Mouse (Mus musculus): ENCODE measurements around the gene Pde4b. TPM values are rescaled to one million over a fixed set of nuclear protein-coding genes. Genes with fewer than 3 reads are reported as not detected.
"Not testable (repeated sequence)": the region's sequence is repeated elsewhere in the genome, so short reads cannot be mapped to it uniquely, and the experiment has no call there.

Gene Pde4b
- polyA plus RNA-seq (2015; fragmentation: Nextera tagmentation; extraction: Ambion mirVana): 35.4 and 46.5 TPM in 2 replicates

DNA sequence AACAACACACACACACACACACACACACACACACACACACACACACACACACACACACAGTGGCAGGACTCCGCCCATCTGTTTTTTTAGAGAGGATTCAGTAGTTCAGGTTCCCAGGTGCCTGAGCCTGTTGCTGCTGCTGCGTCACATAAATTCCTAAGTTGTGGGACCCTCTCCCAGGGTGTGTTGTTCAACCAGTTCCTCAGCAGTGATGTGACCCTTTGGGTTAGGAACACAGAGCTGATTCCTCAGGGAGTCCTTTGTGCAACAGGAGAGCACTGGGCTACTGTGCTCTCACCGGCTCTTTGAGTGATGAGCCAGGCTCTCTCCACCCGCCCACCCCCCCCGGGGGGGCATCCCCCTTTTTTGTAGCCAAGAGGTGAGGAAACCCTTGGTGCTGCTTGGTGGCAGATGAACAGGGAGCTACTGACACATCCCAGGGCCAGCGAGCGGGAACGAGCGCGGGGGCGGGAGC, at the start of gene Pde4b:
Gene Pde4b (plus strand): TSS at position 453 of the 475 bp plus-strand sequence.
- H3K27me3 ChIP-seq (ENCODE audit: control insufficient read depth, insufficient read depth, low read depth, low read length): peaks cover 36% of the 10 kb centered on the region
- no peak within 1 kb of the TSS for H3K27ac ChIP-seq (ENCODE audit: low read length)
- peaks cover 8% of the 10 kb centered on the region for H3K4me1 ChIP-seq (replicated peaks; ENCODE audit: control insufficient read depth, insufficient read depth, low read length)
- H3K4me3 ChIP-seq (ENCODE audit: low read length): peak within 1 kb of the TSS; percentile 53
- peak within 1 kb of the TSS; percentile 48; the same call in 1 of the 2 replicates for H3K9ac ChIP-seq (ENCODE audit: low read length)
- no peaks in the 10 kb centered on the region for H3K36me3 ChIP-seq (ENCODE audit: control insufficient read depth, insufficient read depth, low read length)
- no peak for ATAC-seq (ENCODE audit: low read depth)
- H3K4me2 ChIP-seq (ENCODE audit: low read depth, low read length): peak within 1 kb of the TSS; percentile 94
- H3K9me3 ChIP-seq (ENCODE audit: control insufficient read depth, low read length): no peaks in the 10 kb centered on the region
- 5% methylated on average over 11 of the region's 11 CpGs for WGBS

DNA sequence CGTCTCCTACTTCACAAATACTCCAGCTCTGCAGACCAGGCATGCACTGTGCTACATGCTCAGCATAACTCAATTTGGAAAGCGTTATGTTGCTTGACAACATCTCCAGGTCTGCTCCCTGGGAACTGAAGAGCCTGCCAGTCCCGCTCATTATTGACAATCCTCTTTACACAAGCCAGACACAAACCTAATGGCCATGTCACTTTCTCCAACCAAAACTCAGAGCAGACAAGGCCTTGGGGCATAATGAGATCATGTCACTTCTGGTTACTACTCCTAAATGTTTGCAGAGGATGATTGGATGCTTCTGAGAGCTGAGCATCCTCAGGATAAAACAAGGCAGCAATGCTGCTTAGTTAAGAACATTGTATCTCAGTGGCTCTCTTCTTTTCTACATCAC, 47.2 kb upstream of the Pde4b start:
- Histone ChIP-seq H3K9me3 (ENCODE audit: control insufficient read depth, low read length) (no peaks in the 10 kb centered on the region), H3K4me3 (ENCODE audit: low read length) (no peak overlapping the region), H3K4me1 (replicated peaks; ENCODE audit: control insufficient read depth, insufficient read depth, low read length) (no peaks in the 10 kb centered on the region), H3K36me3 (ENCODE audit: control insufficient read depth, insufficient read depth, low read length) (no peaks in the 10 kb centered on the region), H3K27ac (ENCODE audit: low read length) (no peak overlapping the region), H3K4me2 (ENCODE audit: low read depth, low read length) (no peak overlapping the region), H3K27me3 (ENCODE audit: control insufficient read depth, insufficient read depth, low read depth, low read length) (no peaks in the 10 kb centered on the region), H3K9ac (ENCODE audit: low read length) (no peak overlapping the region)
- 64% methylated on average over 3 of the region's 3 CpGs for WGBS
- no peak for ATAC-seq (ENCODE audit: low read depth)

DNA sequence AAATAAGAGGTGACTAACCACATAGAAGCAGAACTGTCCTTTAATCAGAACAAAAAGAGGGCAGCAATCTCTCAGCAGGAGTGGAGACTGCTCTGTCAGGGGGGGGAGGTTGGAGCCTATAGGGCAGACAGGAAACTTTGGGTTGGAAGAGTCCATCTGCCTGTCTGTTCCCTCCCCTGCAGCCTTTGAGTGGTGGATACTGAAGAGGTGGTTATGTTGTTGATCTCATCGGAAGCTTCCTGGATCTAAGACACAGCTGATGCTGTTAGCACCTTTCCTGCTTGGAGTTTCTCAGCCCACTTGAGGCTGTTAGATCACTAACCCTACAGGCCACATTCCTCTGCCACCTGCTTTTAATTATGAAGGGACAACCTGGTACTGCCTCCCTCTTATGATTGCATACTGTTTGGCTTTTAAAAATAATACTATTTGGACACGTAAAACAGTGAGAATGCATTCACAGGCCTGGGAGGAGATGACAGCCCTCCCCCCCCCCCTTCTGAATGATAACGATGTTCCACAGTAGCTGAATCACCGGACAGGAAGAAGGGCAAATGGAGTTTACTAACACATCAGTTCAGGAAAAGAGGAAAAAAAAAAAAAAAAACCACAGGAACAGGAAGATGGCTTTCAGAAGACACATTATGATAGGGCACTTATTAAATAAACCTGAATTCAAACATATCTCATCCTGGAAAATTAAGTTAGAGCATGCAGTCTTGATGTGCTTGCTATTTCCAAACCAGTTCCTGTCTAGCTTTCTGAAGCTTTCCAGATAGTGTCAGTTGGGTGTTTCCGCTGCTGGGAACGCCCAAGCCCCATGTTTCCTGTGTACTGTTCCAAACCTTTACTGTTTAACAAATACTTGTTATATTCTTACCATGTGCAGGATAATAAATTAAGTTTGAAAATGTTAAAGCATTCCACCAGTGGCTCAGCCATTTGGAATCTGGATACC, 41.9 kb upstream of the Pde4b start:
- no peak overlapping the region for H3K4me2 ChIP-seq (ENCODE audit: low read depth, low read length)
- no peak overlapping the region for H3K9ac ChIP-seq (ENCODE audit: low read length)
- no peak overlapping the region for H3K4me3 ChIP-seq (ENCODE audit: low read length)
- H3K36me3 ChIP-seq (ENCODE audit: control insufficient read depth, insufficient read depth, low read length): no peaks in the 10 kb centered on the region
- H3K27me3 ChIP-seq (ENCODE audit: control insufficient read depth, insufficient read depth, low read depth, low read length): no peaks in the 10 kb centered on the region
- no peak for ATAC-seq (ENCODE audit: low read depth)
- H3K4me1 ChIP-seq (replicated peaks; ENCODE audit: control insufficient read depth, insufficient read depth, low read length): no peaks in the 10 kb centered on the region
- peak overlapping the region; percentile 36; the same call in 1 of the 2 replicates for H3K27ac ChIP-seq (ENCODE audit: low read length)
- 55% methylated on average over 5 of the region's 6 CpGs for WGBS
- no peaks in the 10 kb centered on the region for H3K9me3 ChIP-seq (ENCODE audit: control insufficient read depth, low read length)

DNA sequence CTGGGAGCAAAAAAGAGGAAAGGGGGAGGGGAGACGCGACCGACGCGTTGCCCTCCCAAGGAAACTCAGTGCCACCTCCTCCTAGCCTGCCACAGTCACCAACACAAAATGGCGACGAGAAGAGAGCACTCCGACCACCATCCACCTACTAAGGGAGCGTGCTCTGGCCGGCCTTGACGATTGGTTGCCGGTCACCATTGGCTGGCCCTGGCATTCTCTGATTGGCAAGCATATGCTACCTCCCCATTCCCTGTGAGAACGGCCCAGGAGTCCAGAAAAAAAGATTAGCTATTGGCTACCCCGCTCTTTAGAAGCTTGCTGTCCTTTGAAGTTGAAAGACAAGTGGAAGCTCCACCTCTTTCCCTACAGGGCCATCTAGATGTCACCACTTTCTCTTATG, 38.0 kb upstream of the Pde4b start:
- H3K4me3 ChIP-seq (ENCODE audit: low read length): not testable (repeated sequence)
- peak; percentile 74; the same call in 1 of the 2 replicates for ATAC-seq (ENCODE audit: low read depth)
- 96% methylated on average over 14 of the region's 14 CpGs for WGBS

DNA sequence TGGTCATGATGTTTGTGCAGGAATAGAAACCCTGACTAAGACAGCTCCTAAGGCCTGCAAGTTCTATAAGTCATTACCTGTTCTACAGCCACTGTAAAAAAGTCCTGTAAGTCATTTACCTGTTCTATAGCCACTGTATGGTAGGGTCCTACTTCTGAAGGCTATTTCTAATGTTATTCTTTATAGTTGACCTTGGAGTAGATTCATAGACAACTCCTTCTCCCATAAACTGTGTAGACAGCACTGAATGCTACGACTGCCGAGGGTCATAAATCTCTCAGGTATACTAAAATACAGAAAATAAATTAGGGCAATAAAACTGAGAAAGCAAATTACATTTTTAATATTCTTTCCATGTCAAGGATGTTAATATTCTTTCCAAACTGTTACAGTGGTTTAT, 26.0 kb upstream of the Pde4b start:
- no peak overlapping the region for H3K9ac ChIP-seq (ENCODE audit: low read length)
- no peak overlapping the region for H3K4me2 ChIP-seq (ENCODE audit: low read depth, low read length)
- no peaks in the 10 kb centered on the region for H3K9me3 ChIP-seq (ENCODE audit: control insufficient read depth, low read length)
- H3K36me3 ChIP-seq (ENCODE audit: control insufficient read depth, insufficient read depth, low read length): no peaks in the 10 kb centered on the region
- 84% methylated on average over 2 of the region's 2 CpGs for WGBS
- H3K4me3 ChIP-seq (ENCODE audit: low read length): no peak overlapping the region
- H3K27ac ChIP-seq (ENCODE audit: low read length): no peak overlapping the region
- no peaks in the 10 kb centered on the region for H3K27me3 ChIP-seq (ENCODE audit: control insufficient read depth, insufficient read depth, low read depth, low read length)
- no peaks in the 10 kb centered on the region for H3K4me1 ChIP-seq (replicated peaks; ENCODE audit: control insufficient read depth, insufficient read depth, low read length)
- no peak for ATAC-seq (ENCODE audit: low read depth)

More for the DNA sequence above, 38.0 kb upstream of the Pde4b start:
- H3K9ac ChIP-seq (ENCODE audit: low read length); H3K4me1 ChIP-seq (replicated peaks; ENCODE audit: control insufficient read depth, insufficient read depth, low read length); H3K4me2 ChIP-seq (ENCODE audit: low read depth, low read length); H3K27ac ChIP-seq (ENCODE audit: low read length); H3K36me3 ChIP-seq (ENCODE audit: control insufficient read depth, insufficient read depth, low read length); H3K9me3 ChIP-seq (ENCODE audit: control insufficient read depth, low read length); H3K27me3 ChIP-seq (ENCODE audit: control insufficient read depth, insufficient read depth, low read depth, low read length): not testable (repeated sequence)

DNA sequence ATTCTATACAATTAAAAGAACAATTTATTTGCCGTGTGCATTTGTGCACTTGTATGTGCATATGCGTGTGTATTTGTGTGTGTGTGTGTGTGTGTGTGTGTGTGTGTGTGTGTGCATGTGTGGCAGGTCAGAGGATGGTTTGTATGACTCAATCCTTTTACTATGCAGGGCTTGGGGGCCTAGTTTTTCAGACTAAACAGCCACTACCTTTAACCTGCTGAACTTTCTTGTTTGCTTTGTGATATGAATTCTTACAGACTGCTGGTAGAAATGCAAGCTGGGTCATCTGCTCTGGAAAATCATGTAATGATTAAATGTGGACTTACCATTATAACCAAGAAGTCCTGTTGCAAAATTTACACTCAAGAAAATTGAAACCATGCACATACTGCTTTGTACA, 18.0 kb upstream of the Pde4b start:
- H3K9me3 ChIP-seq (ENCODE audit: control insufficient read depth, low read length): no peaks in the 10 kb centered on the region
- H3K27ac ChIP-seq (ENCODE audit: low read length): no peak overlapping the region
- no peaks in the 10 kb centered on the region for H3K36me3 ChIP-seq (ENCODE audit: control insufficient read depth, insufficient read depth, low read length)
- no peak for ATAC-seq (ENCODE audit: low read depth)
- no peak overlapping the region for H3K4me3 ChIP-seq (ENCODE audit: low read length)
- H3K27me3 ChIP-seq (ENCODE audit: control insufficient read depth, insufficient read depth, low read depth, low read length): no peaks in the 10 kb centered on the region
- H3K9ac ChIP-seq (ENCODE audit: low read length): no peak overlapping the region
- no peaks in the 10 kb centered on the region for H3K4me1 ChIP-seq (replicated peaks; ENCODE audit: control insufficient read depth, insufficient read depth, low read length)
- WGBS: 78% methylated on average over 2 of the region's 2 CpGs
- no peak overlapping the region for H3K4me2 ChIP-seq (ENCODE audit: low read depth, low read length)

DNA sequence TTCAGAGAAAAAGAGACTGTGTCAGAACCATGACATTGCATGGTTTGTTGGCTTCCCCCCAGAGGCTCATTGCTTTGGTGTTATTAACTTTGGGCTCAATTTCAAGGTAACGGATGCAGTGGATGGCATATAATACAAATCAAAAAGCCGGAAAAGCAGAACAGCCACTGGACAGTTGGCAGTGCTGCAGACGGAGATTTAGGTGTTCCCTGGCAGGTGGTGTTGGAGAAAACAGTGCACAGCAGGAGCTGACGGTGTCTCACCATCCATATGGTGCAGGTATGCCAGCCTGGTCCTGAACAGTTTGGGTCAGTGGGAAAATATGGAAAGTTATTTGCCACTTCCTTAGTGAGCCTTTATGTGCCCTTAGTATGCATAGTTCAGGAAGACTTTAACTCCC, 1.0 kb upstream of the Pde4b start:
- peaks cover 8% of the 10 kb centered on the region for H3K4me1 ChIP-seq (replicated peaks; ENCODE audit: control insufficient read depth, insufficient read depth, low read length)
- no peak overlapping the region for H3K9ac ChIP-seq (ENCODE audit: low read length)
- H3K4me3 ChIP-seq (ENCODE audit: low read length): no peak overlapping the region
- peaks cover 36% of the 10 kb centered on the region for H3K27me3 ChIP-seq (ENCODE audit: control insufficient read depth, insufficient read depth, low read depth, low read length)
- no peak overlapping the region for H3K27ac ChIP-seq (ENCODE audit: low read length)
- no peaks in the 10 kb centered on the region for H3K9me3 ChIP-seq (ENCODE audit: control insufficient read depth, low read length)
- no peak overlapping the region for H3K4me2 ChIP-seq (ENCODE audit: low read depth, low read length)
- 69% methylated on average over 4 of the region's 4 CpGs for WGBS
- H3K36me3 ChIP-seq (ENCODE audit: control insufficient read depth, insufficient read depth, low read length): no peaks in the 10 kb centered on the region
- no peak for ATAC-seq (ENCODE audit: low read depth)

DNA sequence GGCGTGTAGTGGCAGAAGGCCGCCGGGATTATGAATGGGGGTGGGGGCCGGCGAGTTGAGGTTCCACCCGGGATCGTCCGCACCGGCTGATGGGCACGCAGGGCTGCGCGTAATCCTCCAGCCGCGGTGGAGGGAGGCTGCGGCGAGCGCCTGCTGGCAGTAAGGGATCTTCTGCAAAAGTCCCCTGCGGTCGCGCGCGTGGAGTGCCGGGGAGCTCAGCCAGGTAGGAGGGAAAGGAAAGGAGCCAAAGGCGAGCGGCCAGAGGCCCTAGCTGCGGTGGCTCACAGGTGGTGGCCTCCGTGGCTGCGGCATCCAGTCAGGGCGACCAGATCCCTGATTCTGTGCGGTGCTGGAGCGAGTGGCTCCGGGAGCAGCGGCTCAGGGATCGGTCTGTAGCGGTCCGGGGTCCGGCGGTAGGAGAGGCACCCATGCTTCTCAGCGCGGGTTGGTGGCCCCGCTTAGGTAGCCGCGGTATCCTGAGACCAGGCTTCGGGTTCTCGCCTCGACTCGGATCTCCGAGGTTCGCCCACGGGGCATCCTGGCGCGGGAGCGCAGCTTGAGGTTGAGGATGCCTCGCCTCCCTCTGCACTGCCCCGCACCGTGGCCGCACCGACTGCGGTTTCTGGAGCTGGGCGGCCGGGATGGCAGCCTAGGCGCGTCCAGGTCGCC, 357 bp downstream of the Pde4b start:
- peaks cover 36% of the 10 kb centered on the region for H3K27me3 ChIP-seq (ENCODE audit: control insufficient read depth, insufficient read depth, low read depth, low read length)
- peak overlapping the region; percentile 94 for H3K4me2 ChIP-seq (ENCODE audit: low read depth, low read length)
- no peaks in the 10 kb centered on the region for H3K36me3 ChIP-seq (ENCODE audit: control insufficient read depth, insufficient read depth, low read length)
- WGBS: under 1% methylated on average over 62 of the region's 64 CpGs
- H3K4me1 ChIP-seq (replicated peaks; ENCODE audit: control insufficient read depth, insufficient read depth, low read length): peaks cover 8% of the 10 kb centered on the region
- no peaks in the 10 kb centered on the region for H3K9me3 ChIP-seq (ENCODE audit: control insufficient read depth, low read length)
- H3K9ac ChIP-seq (ENCODE audit: low read length): peak overlapping the region; percentile 48; the same call in 1 of the 2 replicates
- peak; percentile 43; the same call in 1 of the 2 replicates for ATAC-seq (ENCODE audit: low read depth)
- H3K4me3 ChIP-seq (ENCODE audit: low read length): peak overlapping the region; percentile 53
- H3K27ac ChIP-seq (ENCODE audit: low read length): no peak overlapping the region

DNA sequence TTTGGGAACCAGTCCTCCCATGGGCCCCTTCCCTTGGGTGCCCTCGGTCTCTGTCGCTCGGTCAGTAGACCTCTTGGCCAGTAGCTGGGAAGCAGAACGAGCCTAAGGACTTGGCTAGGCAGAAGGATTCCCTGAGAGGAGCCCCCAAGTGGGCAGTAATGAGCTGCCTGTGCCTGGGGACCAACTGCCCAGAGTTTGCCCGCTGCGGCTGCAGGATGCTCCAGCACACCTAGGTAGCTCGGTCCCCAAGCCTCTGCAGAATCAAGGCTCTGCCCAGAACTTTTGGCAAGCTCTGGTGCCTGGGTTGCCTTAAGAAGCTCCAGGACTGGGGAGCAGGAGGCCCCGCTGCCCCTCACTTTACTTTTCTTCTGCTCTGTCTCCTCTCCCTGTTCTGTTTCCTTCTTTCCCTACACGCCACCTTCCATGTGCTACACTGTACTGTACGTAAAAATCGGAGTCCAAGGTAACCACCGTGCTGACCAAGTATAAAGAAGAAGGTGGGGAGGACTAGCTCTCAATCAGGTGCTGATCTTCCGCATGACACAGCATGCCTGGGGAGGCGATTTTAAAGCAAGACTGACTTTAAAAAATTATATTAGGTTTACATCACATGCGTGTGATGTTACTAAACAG, 1.0 kb downstream of the Pde4b start:
- peak overlapping the region; percentile 94 for H3K4me2 ChIP-seq (ENCODE audit: low read depth, low read length)
- 18% methylated on average over 15 of the region's 15 CpGs for WGBS
- peak overlapping the region; percentile 48; the same call in 1 of the 2 replicates for H3K9ac ChIP-seq (ENCODE audit: low read length)
- H3K9me3 ChIP-seq (ENCODE audit: control insufficient read depth, low read length): no peaks in the 10 kb centered on the region
- peaks cover 8% of the 10 kb centered on the region for H3K4me1 ChIP-seq (replicated peaks; ENCODE audit: control insufficient read depth, insufficient read depth, low read length)
- no peak overlapping the region for H3K27ac ChIP-seq (ENCODE audit: low read length)
- peak overlapping the region; percentile 53 for H3K4me3 ChIP-seq (ENCODE audit: low read length)
- H3K36me3 ChIP-seq (ENCODE audit: control insufficient read depth, insufficient read depth, low read length): no peaks in the 10 kb centered on the region
- peaks cover 36% of the 10 kb centered on the region for H3K27me3 ChIP-seq (ENCODE audit: control insufficient read depth, insufficient read depth, low read depth, low read length)
- ATAC-seq (ENCODE audit: low read depth): no peak

Data from lung, embryonic 16.5 days (tissue).